Mouse (Mus musculus) left cerebral cortex, postnatal 14 days (tissue): ENCODE measurements around the gene Jsrp1. TPM values are rescaled to one million over a fixed set of nuclear protein-coding genes. Genes with fewer than 3 reads are reported as not detected.
A peak's percentile ranks its signal among the peaks of the same experiment; 100 is the strongest.
"Not testable (repeated sequence)": the region's sequence is repeated elsewhere in the genome, so short reads cannot be mapped to it uniquely, and the experiment has no call there.

Source experiments
- DNase-seq, 2 experiments: peaks; one replicate each; pipeline ENCODE4 v3.0.0; 2021 to 2022; ENCODE audit warnings: low spot score in 2 of 2, mixed read lengths in 1 of 2
- intact Hi-C: fragments of 180-260 bp; cut with DNase I; formaldehyde crosslinking; loops from one replicate; pipeline ENCODE4 v1.15.1; 2025
- total RNA-seq, 2 experiments: library from RNA; stranded (reverse); gene quantifications; 2 replicates each; pipeline ENCODE4 v1.2.3; 2021

The Jsrp1 gene
- total RNA-seq, 2 experiments from 2014 or later = 2.5 to 2.9 TPM

- no peak for DNase-seq
- intact Hi-C loops = no loop called here
Observed at GRCm38 (mm10) chr10:80837827-80838226, 24.5 kb upstream of the Jsrp1 start.

- no peak for DNase-seq
- intact Hi-C loops = no loop called here
Observed at GRCm38 (mm10) chr10:80836949-80837379, 23.7 kb upstream of the Jsrp1 start.

GRCm38 (mm10) chr10:80835617-80836016 is 22.3 kb upstream of the Jsrp1 start:
- intact Hi-C loops = no loop called here

GRCm38 (mm10) chr10:80832818-80833217 is 19.5 kb upstream of the Jsrp1 start:
- intact Hi-C loops = loop anchor here (5.0 kb wide), 1 partner anchor 164 kb away; no protein-coding TSS in a partner anchor
- DNase-seq = no peak

More at GRCm38 (mm10) chr10:80835617-80836016, 22.3 kb upstream of the Jsrp1 start:
- DNase-seq = no peak

DNA sequence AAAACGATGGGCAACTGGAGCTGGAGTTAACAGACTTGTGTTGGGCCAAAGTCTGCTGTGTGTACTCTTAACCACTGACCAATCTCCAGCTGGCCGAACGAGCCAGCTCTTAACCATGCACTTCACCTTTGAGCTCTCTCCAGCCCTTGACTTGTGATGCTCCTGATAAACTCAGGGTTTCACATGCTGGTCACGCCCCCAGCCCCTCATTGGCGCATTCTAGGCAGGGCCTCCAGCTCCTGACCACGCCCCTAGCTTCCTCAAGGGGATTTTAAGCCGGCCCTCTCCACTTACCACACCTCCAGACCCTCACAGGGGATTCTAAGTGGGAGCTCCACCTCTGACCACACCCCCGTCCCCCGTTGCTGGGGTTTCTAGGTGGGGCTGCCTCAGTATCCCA is 17.8 kb upstream of the Jsrp1 start:
- no peak for DNase-seq
- intact Hi-C loops = loop anchor here (5.0 kb wide), 1 partner anchor 166 kb away; no protein-coding TSS in a partner anchor

- intact Hi-C loops = loop anchor here (5.0 kb wide), 2 partner anchors 48 to 168 kb away; no protein-coding TSS in a partner anchor
- DNase-seq = no peak
Observed at GRCm38 (mm10) chr10:80829359-80830278, 16.3 kb upstream of the Jsrp1 start.

GRCm38 (mm10) chr10:80828587-80828986 is 15.3 kb upstream of the Jsrp1 start:
- intact Hi-C loops = loop anchor here (5.0 kb wide), 1 partner anchor 49 kb away; no protein-coding TSS in a partner anchor
- DNase-seq = not testable (repeated sequence)

DNA sequence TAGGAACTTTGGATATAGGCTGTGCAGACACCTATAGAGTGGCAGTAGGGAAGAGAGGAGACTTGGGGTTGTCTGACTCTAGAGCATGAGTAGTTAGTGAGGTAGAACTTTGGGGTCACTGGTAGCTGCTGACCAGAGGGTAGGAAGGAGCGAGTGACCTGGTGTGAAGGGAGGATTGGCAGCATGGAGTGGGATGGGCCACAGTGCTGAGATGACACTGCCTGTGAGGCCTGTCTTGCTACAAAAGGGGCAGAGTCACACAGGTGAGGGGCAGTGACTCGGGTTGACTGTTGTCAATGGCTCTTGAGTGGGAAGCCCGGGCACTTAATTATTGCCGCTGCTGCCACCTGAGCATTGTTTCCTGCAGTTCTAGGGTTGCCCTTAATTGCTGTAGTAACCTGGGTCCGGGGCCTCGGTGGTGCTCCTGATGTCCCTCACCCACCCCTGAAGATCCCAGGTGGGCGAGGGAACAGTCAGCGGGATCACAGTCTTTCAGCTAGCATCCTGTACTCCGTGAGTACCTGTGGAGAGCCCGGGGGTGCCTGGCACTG is 14.6 kb upstream of the Jsrp1 start:
- intact Hi-C loops = loop anchor here (5.0 kb wide), 1 partner anchor 49 kb away; no protein-coding TSS in a partner anchor
- DNase-seq = no peak

- intact Hi-C loops = loop anchor here (5.0 kb wide), 1 partner anchor 50 kb away; no protein-coding TSS in a partner anchor
- no peak for DNase-seq
Observed at GRCm38 (mm10) chr10:80827063-80827869, 14.0 kb upstream of the Jsrp1 start.

DNA sequence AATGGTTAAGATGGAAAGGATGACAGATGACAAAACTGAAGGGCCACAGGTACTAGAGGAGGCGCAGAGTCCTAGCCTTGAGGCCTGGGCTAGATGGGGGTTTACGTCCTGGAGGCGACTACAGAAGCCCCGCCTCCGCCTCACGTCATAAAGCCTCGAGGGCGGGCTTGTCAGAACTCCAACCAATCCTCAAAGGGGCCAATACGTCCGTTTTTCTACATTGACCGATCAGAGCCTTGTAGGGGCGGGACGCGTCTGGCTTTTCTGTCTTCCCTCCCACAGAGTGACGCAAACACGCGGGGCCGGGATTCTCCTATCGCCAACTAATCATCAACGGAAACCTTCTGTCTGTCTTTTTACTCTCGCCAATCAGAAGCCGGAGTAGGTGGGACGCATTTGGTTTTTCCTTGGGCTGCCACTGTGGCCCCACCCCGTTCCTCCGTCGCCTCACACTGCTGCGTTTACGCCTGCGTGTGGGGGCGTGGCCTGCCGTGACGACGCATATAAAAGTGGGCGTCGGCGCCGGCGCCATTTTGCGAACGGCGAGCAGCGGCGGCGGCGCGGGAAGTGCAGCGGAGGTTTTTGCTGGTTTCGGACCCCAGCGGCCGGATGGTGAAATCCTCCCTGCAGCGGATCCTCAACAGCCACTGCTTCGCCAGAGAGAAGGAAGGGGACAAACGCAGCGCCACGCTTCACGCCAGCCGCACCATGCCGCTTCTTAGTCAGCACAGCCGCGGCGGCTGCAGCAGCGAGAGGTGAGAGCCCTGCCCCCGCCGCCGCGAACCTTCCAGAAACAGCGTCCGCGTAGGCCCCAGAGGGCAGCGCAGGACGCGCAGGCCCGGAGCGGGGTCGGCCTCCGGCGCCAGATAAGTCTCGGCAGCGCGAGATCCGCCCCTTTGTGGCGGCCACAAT is 13.1 kb upstream of the Jsrp1 start, which contains the start of gene Oaz1:
TSS of gene Oaz1 (plus strand) at position 506 of the 912 bp plus-strand sequence.
- intact Hi-C loops = loop anchor here (5.0 kb wide), 1 partner anchor 51 kb away; no protein-coding TSS in a partner anchor
- peak; percentile 99 to 100 for DNase-seq

DNA sequence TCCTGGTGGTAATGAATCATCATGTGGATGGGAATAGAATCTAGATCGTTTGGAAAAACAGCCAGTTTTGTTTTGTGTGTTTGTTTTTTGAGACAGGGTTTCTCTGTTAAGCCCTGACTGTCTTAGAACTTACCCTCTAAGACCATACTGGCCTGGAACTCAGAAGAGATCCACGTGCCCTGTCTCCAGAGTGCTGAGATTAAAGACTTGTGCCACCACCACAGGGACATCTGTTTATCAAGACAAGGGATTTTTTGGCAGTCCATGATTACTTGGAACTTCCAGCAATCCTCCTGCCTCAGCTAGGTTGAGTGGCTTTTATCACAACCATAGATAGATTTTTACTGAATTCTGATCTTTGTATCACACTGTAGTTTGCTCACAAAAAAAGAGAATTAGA is 11.5 kb upstream of the Jsrp1 start:
- no peak for DNase-seq
- intact Hi-C loops = loop anchor here (5.0 kb wide), 1 partner anchor 52 kb away; no protein-coding TSS in a partner anchor

DNA sequence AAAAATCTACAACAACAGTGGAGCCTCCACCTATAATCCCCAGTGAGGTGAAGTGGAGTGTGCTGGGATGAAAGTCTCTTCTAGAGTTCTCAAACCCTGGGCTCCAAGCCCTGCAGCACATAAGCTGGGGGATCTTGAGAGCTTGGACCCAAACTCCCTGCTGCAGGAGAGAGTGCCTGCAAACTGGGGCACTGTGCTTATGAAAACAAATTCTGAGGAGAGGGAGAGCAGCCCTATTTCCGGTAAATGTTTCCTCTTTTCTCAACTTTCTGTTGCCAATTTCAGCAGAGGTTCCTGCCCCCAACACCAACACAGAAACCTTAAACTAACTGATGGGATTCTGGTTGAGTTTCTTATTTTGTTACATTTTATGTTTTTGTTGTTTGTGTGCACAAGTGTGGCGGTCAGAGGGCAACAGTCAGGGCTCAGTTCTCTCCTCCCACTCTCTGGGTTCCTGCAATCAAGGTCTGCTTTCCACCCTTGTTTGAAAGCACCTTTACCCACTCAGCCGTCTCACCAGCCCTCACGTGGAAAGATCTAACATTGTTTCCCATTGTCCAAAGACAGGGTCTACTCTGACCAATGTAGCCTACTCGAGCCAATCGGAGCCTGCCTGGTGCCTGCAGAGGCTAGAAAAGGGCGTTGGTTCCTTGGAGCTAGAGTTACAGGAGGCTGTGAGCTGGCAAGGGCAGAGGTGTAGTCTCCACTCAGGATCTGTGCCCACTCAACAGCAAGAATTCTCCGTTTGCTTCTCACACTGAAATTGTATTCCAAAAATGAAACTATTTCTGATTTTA is 10.7 kb upstream of the Jsrp1 start:
- no peak for DNase-seq
- intact Hi-C loops = no loop called here

DNA sequence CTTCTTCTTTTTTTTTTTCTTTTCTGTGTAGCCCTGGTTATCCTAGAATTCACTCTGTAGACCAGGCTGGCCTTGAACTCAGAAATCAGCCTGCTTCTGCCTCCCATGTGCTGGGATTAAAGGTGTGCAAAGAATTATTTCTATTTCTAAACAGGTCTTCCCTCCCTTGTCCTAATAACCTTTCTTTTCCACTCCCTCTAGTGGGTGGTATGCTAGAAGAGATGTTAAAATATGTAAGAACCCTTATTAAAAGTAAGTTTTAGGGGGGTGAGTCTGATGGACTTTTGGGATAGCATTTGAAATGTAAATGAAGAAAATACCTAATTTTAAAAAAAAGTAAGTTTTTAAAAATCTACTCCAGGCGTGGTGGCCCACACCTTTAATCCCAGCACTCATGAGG is 10.0 kb upstream of the Jsrp1 start:
- intact Hi-C loops = no loop called here
- DNase-seq = no peak

DNA sequence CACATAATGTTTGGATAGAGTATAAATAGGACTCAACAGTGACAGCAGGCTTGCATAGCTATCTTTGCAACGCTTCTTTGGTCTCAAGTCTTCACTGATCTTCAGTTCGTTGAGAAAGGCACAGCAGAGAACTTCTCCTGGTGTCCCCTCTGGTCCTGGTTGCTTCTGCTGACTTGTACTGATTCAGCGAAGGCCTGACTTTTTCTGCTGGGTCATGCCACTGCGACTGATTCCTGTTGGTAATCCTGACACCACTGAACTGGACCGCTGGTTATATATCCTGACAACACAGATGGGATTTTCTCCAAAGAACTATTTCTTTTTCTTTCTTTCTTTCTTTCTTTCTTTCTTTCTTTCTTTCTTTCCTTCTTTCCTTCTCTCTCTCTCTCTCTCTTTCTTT is 9.2 kb upstream of the Jsrp1 start:
- DNase-seq = no peak
- intact Hi-C loops = no loop called here

GRCm38 (mm10) chr10:80821991-80822390 is 8.7 kb upstream of the Jsrp1 start:
- DNase-seq = no peak
- intact Hi-C loops = no loop called here

DNA sequence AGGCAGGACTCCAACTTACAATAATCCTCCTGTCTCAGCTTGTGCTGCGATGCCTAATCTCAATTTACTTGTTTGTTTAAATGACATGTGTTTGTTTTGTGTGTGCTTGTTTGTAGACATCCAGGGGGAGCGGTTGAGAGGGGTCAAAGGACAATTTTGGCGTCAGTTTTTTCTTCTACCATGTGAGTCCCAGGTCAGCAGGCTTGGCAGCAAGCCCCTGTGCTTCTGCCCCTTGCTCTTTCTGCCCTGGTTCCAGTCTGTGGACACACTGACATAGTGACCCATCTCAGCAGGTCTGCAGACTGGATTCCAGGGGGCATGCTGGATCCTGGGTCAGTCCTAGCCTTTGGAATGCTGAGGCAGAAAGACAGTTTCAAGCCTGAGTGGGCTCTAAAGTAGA is 6.1 kb upstream of the Jsrp1 start:
- no peak for DNase-seq
- intact Hi-C loops = no loop called here

- intact Hi-C loops = no loop called here
Observed at GRCm38 (mm10) chr10:80818599-80819281, 5.4 kb upstream of the Jsrp1 start.

More at GRCm38 (mm10) chr10:80818599-80819281, 5.4 kb upstream of the Jsrp1 start:
- no peak for DNase-seq
